Mouse (Mus musculus): ENCODE measurements at regions not wholly inside any gene's neighbourhood (a gene's known extent, or its start where the extent isn't known, plus 50 kb on each side); places are given as distances from the start of the nearest gene placed in this dataset.

DNA sequence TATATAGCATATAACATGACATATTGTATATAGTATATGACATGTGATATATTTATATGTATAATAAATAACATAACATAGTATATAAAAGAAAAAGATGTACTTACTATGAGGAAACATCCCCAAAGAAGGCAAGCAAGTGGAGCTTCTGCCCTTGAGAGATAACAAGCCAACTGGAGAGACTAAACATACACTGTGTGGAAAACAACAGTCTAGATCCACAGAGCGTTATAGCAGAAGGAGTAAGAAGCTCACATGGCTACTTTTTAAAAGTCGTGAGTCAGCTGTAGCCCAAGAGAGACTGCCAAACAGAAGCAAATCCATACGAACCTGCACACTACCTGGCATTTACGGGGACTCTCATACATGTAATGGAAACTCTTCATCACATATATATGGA lies 219.9 kb downstream of the Cog6 start:
- Histone ChIP-seq H3K36me3 (no peaks in the 10 kb centered on the region), H3K27ac (no peak overlapping the region), H3K4me1 (no peaks in the 10 kb centered on the region; the same call in 1 of the 2 replicates), H3K27me3 (no peaks in the 10 kb centered on the region), H3K9ac (no peak overlapping the region), H3K9me3 (no peaks in the 10 kb centered on the region), H3K4me2 (no peak overlapping the region), H3K4me3 (no peak overlapping the region)
- 57% methylated on average over 4 of the region's 4 CpGs for WGBS
- no peak for ATAC-seq (ENCODE audit: insufficient number of reproducible peaks, low FRiP score, low TSS enrichment, low read depth)

DNA sequence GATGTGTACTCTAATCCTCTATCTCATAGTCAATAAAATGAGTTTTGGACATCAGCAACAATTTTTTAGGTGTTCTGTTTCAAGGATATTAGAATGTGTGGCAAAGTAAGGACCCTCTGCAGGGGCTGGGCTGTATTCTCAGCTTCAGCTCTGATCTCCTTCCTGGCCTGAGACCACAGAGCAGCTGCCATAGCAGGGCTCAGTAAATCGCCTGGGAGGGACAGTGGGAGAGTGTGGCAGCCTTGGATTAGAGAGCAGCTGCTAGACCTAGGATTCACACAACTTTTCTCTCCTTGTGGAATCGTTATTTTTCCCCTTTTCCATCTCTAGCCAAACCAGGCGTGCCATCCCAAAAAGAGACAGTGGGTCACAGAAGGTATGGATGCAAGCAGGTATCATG lies 222.8 kb downstream of the Cog6 start:
- no peak overlapping the region for H3K4me2 ChIP-seq
- H3K4me3 ChIP-seq, result no peak overlapping the region
- WGBS, result 73% methylated on average over 3 of the region's 3 CpGs
- H3K4me1 ChIP-seq, result no peaks in the 10 kb centered on the region; the same call in 1 of the 2 replicates
- no peaks in the 10 kb centered on the region for H3K27me3 ChIP-seq
- H3K9me3 ChIP-seq, result no peaks in the 10 kb centered on the region
- H3K36me3 ChIP-seq, result no peaks in the 10 kb centered on the region
- no peak overlapping the region for H3K27ac ChIP-seq
- ATAC-seq (ENCODE audit: insufficient number of reproducible peaks, low FRiP score, low TSS enrichment, low read depth), result no peak
- no peak overlapping the region for H3K9ac ChIP-seq

DNA sequence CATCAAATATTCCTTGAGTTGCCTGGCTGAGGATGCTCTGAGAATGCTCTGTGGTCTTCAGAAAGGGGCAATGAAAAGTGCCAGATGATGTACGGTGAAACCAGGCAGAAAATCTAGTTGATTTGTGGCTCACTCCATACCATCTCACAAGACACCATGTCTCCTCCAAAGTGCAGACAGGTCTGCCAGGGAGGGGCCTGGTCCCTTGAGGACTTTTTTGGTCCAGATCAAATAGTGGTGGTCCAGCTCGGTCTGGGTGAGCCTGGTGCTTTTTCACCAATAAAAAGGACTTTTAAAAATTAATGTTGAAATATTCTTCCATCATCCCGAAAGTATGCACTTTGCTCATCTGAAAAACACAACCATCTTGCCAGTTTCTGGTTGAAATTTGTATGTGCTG lies 224.2 kb downstream of the Cog6 start:
- Histone ChIP-seq H3K9ac (no peak overlapping the region), H3K4me3 (no peak overlapping the region), H3K9me3 (no peaks in the 10 kb centered on the region), H3K36me3 (no peaks in the 10 kb centered on the region), H3K4me2 (no peak overlapping the region), H3K27me3 (no peaks in the 10 kb centered on the region), H3K4me1 (no peaks in the 10 kb centered on the region; the same call in 1 of the 2 replicates), H3K27ac (no peak overlapping the region)
- no peak for ATAC-seq (ENCODE audit: insufficient number of reproducible peaks, low FRiP score, low TSS enrichment, low read depth)
- WGBS, result 72% methylated on average over 3 of the region's 3 CpGs

DNA sequence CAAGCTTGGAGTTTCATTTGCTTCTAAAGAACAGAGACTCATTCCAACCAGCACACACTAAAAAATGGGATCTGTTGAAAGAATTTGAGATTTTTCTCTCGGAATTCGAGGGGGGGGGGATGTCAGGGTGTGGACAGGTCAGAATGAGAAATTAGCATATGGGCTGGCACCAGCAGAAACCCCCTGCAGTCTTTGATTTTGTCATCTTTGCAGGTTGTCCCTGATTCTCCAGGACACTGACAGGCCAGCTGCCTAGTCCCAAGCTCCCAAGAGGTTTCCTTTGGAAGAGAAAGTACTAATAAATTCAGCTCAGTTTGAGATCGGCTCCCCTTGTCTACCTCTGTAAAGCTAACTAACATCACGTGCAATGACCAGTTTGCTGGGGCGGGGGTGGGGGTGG lies 224.9 kb downstream of the Cog6 start:
- Histone ChIP-seq H3K27me3 (no peaks in the 10 kb centered on the region), H3K4me2 (no peak overlapping the region), H3K4me3 (no peak overlapping the region), H3K9ac (no peak overlapping the region), H3K36me3 (no peaks in the 10 kb centered on the region), H3K27ac (no peak overlapping the region), H3K4me1 (no peaks in the 10 kb centered on the region), H3K9me3 (no peaks in the 10 kb centered on the region)
- ATAC-seq (ENCODE audit: insufficient number of reproducible peaks, low FRiP score, low TSS enrichment, low read depth), result no peak
- WGBS, result 39% methylated on average over 5 of the region's 5 CpGs

DNA sequence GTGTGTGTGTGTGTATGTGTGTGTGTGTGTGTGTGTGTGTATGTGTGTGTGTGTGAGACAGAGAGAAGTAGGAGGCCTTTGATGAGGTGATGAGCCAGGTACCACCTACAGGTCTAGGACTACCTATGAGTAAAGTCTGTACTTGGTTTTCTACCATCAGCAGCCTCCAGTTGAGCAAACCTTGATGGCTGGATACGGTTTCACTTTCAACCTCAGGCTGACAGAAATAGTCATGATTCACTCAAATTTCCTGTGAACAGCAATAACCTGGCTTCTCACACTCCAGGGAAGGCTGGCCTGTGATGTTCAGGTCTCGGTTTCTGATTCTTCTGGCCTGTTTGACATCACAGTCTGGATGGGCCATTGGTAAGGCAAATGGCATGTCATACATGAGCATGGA lies 226.1 kb downstream of the Cog6 start:
- no peak for ATAC-seq (ENCODE audit: insufficient number of reproducible peaks, low FRiP score, low TSS enrichment, low read depth)
- Histone ChIP-seq H3K9ac (no peak overlapping the region), H3K4me3 (no peak overlapping the region), H3K4me1 (no peaks in the 10 kb centered on the region), H3K9me3 (no peaks in the 10 kb centered on the region), H3K4me2 (no peak overlapping the region), H3K36me3 (no peaks in the 10 kb centered on the region), H3K27me3 (no peaks in the 10 kb centered on the region), H3K27ac (no peak overlapping the region)
- 83% methylated on average over 2 of the region's 2 CpGs for WGBS

DNA sequence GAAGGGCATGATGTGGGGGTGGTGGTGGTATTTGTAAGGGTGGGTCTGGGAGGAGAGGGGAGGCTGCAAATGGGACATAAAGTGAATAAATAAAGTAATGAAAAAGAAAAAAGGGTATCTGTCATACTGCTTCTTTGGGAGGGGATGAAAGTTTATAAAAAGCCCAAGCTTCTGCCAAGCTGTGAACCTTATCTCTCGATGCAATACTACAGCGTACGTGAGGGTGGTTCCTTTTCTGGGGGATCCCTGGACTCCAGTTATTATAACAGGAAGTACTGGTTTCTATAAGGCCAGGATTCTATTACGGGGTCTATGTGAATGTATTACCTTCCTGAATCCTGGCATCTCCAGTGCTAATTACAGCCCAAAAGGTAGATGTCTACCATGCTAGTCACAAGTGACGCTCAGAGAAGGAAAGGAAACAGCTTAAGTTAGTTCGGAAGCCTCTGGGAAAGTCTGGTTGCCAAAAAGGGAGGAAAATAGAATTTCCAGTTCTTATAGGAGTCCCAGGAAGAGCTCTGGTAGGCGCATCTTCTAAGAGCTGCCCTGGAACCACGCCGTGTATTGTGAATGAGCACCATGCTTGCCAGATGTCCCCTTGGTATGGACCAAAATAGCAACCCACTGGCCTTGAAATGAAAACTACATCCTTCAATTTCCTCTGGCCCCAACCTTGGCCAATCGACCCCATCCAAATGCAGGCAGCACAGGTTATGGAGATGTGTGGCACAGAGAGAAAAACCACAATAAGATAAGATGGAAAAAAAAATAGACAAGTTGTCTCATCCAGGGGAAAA lies 228.9 kb downstream of the Cog6 start:
- Histone ChIP-seq H3K4me3 (no peak overlapping the region), H3K4me1 (no peaks in the 10 kb centered on the region), H3K9ac (no peak overlapping the region), H3K27me3 (no peaks in the 10 kb centered on the region), H3K27ac (no peak overlapping the region), H3K4me2 (no peak overlapping the region), H3K36me3 (no peaks in the 10 kb centered on the region), H3K9me3 (no peaks in the 10 kb centered on the region)
- WGBS, result 89% methylated on average over 10 of the region's 10 CpGs
- no peak for ATAC-seq (ENCODE audit: insufficient number of reproducible peaks, low FRiP score, low TSS enrichment, low read depth)

DNA sequence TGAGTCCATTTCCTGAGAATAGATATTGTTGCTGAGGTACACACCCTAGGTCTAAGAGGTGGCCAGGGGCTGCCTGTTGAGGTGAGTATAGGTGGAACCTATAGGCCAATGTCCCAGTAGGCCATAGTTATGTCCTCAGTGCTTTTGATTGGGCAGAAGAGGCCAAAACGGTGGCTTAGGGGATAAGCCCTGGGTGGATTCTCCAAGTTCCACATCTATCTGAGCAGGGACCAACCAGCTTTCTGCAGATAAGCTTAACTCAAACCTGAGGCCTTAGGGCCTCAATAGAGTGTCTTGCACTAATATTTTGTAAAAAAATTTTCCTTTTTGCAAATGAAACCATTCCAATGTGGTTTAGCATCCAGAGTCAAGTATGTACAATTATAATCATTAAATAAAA lies 231.4 kb downstream of the Cog6 start:
- Histone ChIP-seq H3K9ac (no peak overlapping the region), H3K36me3 (no peaks in the 10 kb centered on the region), H3K4me3 (no peak overlapping the region), H3K9me3 (no peaks in the 10 kb centered on the region), H3K27ac (no peak overlapping the region), H3K4me1 (no peaks in the 10 kb centered on the region), H3K4me2 (no peak overlapping the region), H3K27me3 (no peaks in the 10 kb centered on the region)
- ATAC-seq (ENCODE audit: insufficient number of reproducible peaks, low FRiP score, low TSS enrichment, low read depth), result no peak
- WGBS, result 77% methylated on average over 1 of the region's 1 CpGs

DNA sequence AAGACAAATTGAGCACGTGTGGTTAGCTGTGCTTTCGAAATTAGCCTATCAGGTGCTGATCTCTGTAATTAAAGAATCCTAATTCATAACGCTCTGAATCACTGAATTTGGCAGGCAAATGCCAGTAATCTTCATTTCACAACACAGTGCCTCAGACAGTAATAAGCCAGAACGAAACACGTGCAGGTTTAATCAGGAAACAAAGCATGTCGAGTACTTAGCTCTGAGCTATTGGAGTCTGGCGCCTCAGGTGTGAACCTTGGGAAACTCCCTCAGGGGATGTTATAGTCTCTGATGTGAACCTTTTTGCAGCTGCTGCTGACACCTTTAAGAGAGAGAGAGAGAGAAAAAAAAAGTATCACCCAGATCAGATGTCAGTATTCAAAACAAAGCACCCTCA lies 232.6 kb downstream of the Cog6 start:
- H3K36me3 ChIP-seq, result no peaks in the 10 kb centered on the region
- no peak overlapping the region for H3K27ac ChIP-seq
- no peak overlapping the region for H3K9ac ChIP-seq
- no peak overlapping the region for H3K4me2 ChIP-seq
- H3K27me3 ChIP-seq, result 0 out of 2 replicates have a peak, but pooled peaks cover 1% of the 10 kb centered on the region
- H3K9me3 ChIP-seq, result no peaks in the 10 kb centered on the region
- H3K4me1 ChIP-seq, result no peaks in the 10 kb centered on the region
- no peak for ATAC-seq (ENCODE audit: insufficient number of reproducible peaks, low FRiP score, low TSS enrichment, low read depth)
- 25% methylated on average over 7 of the region's 7 CpGs for WGBS
- no peak overlapping the region for H3K4me3 ChIP-seq

DNA sequence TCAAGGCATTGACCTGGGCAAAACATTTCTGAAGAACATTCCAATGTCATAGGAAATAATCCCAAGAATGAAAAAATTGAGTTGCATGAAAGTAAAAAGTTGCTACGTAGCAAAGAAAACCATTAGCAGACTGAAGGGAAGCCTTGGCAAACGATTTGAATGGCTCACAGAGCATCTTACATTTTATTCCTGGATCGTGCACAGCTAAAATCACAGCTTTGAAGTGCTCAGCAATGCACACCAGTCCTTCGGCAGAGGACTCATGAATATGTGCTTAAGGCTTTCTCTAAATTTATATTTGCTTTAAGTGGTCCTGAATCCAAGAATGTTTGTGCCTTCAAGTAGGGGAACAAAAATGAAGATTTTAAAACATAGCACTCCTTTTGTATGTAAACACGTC lies 234.5 kb downstream of the Cog6 start:
- H3K9ac ChIP-seq, result no peak overlapping the region
- H3K9me3 ChIP-seq, result no peaks in the 10 kb centered on the region
- no peak overlapping the region for H3K4me3 ChIP-seq
- no peaks in the 10 kb centered on the region for H3K4me1 ChIP-seq
- 0 out of 2 replicates have a peak, but pooled peaks cover 3% of the 10 kb centered on the region for H3K27me3 ChIP-seq
- no peaks in the 10 kb centered on the region for H3K36me3 ChIP-seq
- 71% methylated on average over 5 of the region's 5 CpGs for WGBS
- ATAC-seq (ENCODE audit: insufficient number of reproducible peaks, low FRiP score, low TSS enrichment, low read depth), result no peak
- H3K27ac ChIP-seq, result no peak overlapping the region
- no peak overlapping the region for H3K4me2 ChIP-seq

DNA sequence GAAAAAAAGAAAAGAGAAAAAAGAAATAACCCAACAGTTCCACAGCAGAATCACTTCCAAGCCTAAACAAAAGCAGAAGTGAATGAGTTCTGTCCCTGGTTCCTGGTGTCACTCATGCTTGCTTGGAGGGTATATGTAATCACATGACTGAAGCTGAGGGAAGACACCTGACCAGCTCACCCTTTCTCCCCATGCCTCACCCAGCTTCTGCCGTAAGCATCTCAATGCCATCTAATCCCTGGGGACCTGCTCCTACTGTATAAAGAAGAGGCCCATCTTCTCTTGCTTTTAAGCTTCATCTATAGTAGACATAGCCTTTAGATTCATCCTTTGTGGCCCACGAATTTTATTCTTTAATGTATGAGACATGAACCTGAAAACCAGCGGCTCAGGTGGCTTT lies 235.5 kb downstream of the Cog6 start:
- H3K27ac ChIP-seq, result no peak overlapping the region
- no peaks in the 10 kb centered on the region for H3K9me3 ChIP-seq
- 0 out of 2 replicates have a peak, but pooled peaks cover 3% of the 10 kb centered on the region for H3K27me3 ChIP-seq
- no peaks in the 10 kb centered on the region for H3K4me1 ChIP-seq
- no peaks in the 10 kb centered on the region for H3K36me3 ChIP-seq
- no peak overlapping the region for H3K4me3 ChIP-seq
- ATAC-seq (ENCODE audit: insufficient number of reproducible peaks, low FRiP score, low TSS enrichment, low read depth), result no peak
- WGBS, result 78% methylated on average over 3 of the region's 3 CpGs
- no peak overlapping the region for H3K4me2 ChIP-seq
- H3K9ac ChIP-seq, result no peak overlapping the region

DNA sequence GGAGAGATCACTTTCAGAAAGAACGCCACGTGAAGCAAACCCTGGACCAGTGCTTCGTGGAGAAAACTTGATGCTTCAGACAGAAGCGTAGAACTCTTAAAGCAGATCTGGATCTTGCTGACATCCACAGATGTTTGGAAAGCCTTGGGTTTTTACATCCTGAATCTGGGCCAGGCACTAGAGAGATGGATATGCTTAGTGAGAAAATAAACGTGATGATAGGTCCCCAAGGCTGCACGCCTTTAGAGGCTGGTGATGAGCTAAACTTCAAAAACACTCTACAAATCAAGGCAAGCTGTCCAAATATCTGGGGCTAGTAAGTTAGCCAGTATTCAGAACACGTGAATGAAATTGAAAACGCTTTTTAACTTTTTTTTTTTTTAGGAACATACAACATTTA lies 236.7 kb downstream of the Cog6 start:
- H3K36me3 ChIP-seq, result no peaks in the 10 kb centered on the region
- H3K27ac ChIP-seq, result no peak overlapping the region
- no peaks in the 10 kb centered on the region for H3K9me3 ChIP-seq
- no peaks in the 10 kb centered on the region for H3K4me1 ChIP-seq
- H3K4me3 ChIP-seq, result no peak overlapping the region
- no peak overlapping the region for H3K4me2 ChIP-seq
- H3K9ac ChIP-seq, result no peak overlapping the region
- 0 out of 2 replicates have a peak, but pooled peaks cover 3% of the 10 kb centered on the region for H3K27me3 ChIP-seq
- WGBS, result 54% methylated on average over 8 of the region's 8 CpGs
- ATAC-seq (ENCODE audit: insufficient number of reproducible peaks, low FRiP score, low TSS enrichment, low read depth), result no peak

DNA sequence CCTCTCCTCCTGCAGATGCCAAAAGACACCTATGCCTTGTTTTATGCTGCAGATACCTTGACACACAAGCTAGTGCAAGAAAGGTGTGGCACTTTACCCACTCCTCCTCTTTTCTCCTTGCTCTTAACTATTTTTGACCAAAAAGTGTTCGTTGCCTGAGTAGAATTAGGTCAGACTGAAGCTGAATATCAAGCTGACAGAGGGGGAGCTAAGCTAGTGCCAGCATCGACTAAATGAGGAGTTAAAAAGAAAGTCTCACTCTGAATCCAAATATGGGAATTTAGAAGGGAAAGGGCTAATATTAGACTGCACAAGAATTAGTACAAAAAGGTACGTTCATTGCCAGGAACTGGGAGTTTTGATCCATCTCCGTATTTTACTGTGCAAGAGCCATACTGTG lies 241.2 kb downstream of the Cog6 start:
- WGBS, result 62% methylated on average over 4 of the region's 4 CpGs
- H3K36me3 ChIP-seq, result no peaks in the 10 kb centered on the region
- H3K27me3 ChIP-seq, result 0 out of 2 replicates have a peak, but pooled peaks cover 7% of the 10 kb centered on the region
- H3K4me2 ChIP-seq, result no peak overlapping the region
- H3K4me1 ChIP-seq, result no peaks in the 10 kb centered on the region
- ATAC-seq (ENCODE audit: insufficient number of reproducible peaks, low FRiP score, low TSS enrichment, low read depth), result no peak
- H3K27ac ChIP-seq, result no peak overlapping the region
- H3K9me3 ChIP-seq, result no peaks in the 10 kb centered on the region
- no peak overlapping the region for H3K4me3 ChIP-seq
- H3K9ac ChIP-seq, result no peak overlapping the region

DNA sequence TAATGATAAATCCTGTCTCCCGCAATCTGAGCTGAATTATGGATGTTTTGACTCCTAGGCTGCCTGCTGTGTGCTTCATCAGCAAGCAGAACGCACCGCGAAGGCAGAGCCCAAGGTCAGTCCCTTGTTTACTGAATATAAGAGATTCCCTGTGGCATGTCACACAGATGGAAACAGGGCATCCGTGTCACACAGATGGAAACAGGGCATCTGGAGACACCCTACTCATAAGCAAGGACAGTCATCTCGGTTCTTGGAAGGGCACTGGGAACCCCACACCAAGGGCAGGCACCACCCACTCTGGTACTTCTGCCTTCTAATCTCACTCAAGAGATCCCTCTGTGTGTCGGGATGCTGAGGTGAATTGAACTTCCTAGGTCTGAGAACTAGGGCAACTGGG lies 241.9 kb downstream of the Cog6 start:
- no peak for ATAC-seq (ENCODE audit: insufficient number of reproducible peaks, low FRiP score, low TSS enrichment, low read depth)
- no peaks in the 10 kb centered on the region for H3K4me1 ChIP-seq
- H3K27ac ChIP-seq, result no peak overlapping the region
- no peaks in the 10 kb centered on the region for H3K36me3 ChIP-seq
- H3K4me2 ChIP-seq, result no peak overlapping the region
- H3K4me3 ChIP-seq, result no peak overlapping the region
- no peaks in the 10 kb centered on the region for H3K9me3 ChIP-seq
- WGBS, result 75% methylated on average over 7 of the region's 7 CpGs
- no peak overlapping the region for H3K9ac ChIP-seq
- 0 out of 2 replicates have a peak, but pooled peaks cover 7% of the 10 kb centered on the region for H3K27me3 ChIP-seq
